Comparison of ENCODE assay signal across 24 mouse cellular contexts in genomic region chr5:92074061-92074460, GRCm38 (mm10). TPM values are rescaled to one million over a fixed set of nuclear protein-coding genes. Genes with fewer than 3 reads are reported as not detected.
DNase-seq lines count a peak whose midpoint lies in the region; ATAC-seq and TF ChIP-seq lines count a peak whose summit lies in the region.
"Had no signal": no experiment of that assay in that cellular context is flagged by ENCODE, and none has a peak within 500 bp of the region (broad histone marks: within the 10 kb centered on the region; RNA-seq: fewer than 3 reads in every experiment).

No protein-coding gene starts in this region.

- H3K4me1 ChIP-seq in ES-Bruce4 (ENCODE audit: control insufficient read depth, insufficient read depth, low read length), result peaks cover 2% of the 10 kb centered on the region
- peaks cover 44% of the 10 kb centered on the region for H3K4me1 ChIP-seq in liver, embryonic 12.5 days
- peaks cover 6% of the 10 kb centered on the region; the same call in 1 of the 2 replicates for H3K4me1 ChIP-seq in forebrain, embryonic 13.5 days

- peaks cover 45% of the 10 kb centered on the region for H3K36me3 ChIP-seq in ES-Bruce4 (ENCODE audit: control insufficient read depth, insufficient read depth, low read length, poor library complexity, severe bottlenecking)
- H3K36me3 ChIP-seq in liver, embryonic 12.5 days, result peaks cover 32% of the 10 kb centered on the region
- H3K36me3 ChIP-seq in forebrain, embryonic 13.5 days (ENCODE audit: poor library complexity, severe bottlenecking), result peaks cover 7% of the 10 kb centered on the region

- WGBS in liver, embryonic 12.5 days (ENCODE audit: insufficient replicate concordance), result 43% methylated on average over 14 of the region's 14 CpGs
- WGBS in forebrain, embryonic 13.5 days, result 92% methylated on average over 14 of the region's 14 CpGs

- H3K27ac ChIP-seq in ES-Bruce4 (ENCODE audit: insufficient read depth, low read length), result no peak overlapping the region
- peak overlapping the region; percentile 40 for H3K27ac ChIP-seq in liver, embryonic 12.5 days
- no peak overlapping the region for H3K27ac ChIP-seq in forebrain, embryonic 13.5 days
- H3K27ac ChIP-seq: embryonic facial prominence, embryonic 13.5 days; forebrain, embryonic 15.5 days; heart, embryonic 15.5 days; hindbrain, embryonic 13.5 days; limb, embryonic 10.5 days; neural tube, embryonic 13.5 days had no signal

- H3K9ac ChIP-seq in ES-Bruce4 (ENCODE audit: low read depth, poor library complexity, severe bottlenecking), result peak overlapping the region; percentile 2; the same call in 1 of the 2 replicates
- H3K9ac ChIP-seq in liver, embryonic 12.5 days, result no peak overlapping the region; the same call in 1 of the 2 replicates
- no peak overlapping the region for H3K9ac ChIP-seq in forebrain, embryonic 13.5 days
- H3K9ac ChIP-seq: embryonic facial prominence, embryonic 13.5 days; forebrain, embryonic 15.5 days; heart, embryonic 15.5 days; hindbrain, embryonic 13.5 days; neural tube, embryonic 13.5 days had no signal

- TF ChIP-seq EP300 in ES-Bruce4 (IDR thresholded peaks at IDR 0.05; ENCODE audit: insufficient read depth, low read depth, low read length), result no peak

- peak; percentile 85 for DNase-seq in R1 (ENCODE audit: low read depth, low spot score)
- DNase-seq in c-Kit-positive CD71-positive TER-119-positive erythroid progenitor cells, embryonic 14.5 days (ENCODE audit: low spot score), result no peak
- DNase-seq in neural tube, embryonic 10.5 days (ENCODE audit: extremely low spot score, low spot score), result no peak
- DNase-seq: adrenal gland, postnatal 10 days; cerebellum, adult 2 months; cerebellum, postnatal 36 days; embryo, embryonic 11 days; gastrocnemius, postnatal 10 days; heart, postnatal 36 days; kidney, adult 2 months; kidney, postnatal 10 days; midbrain, embryonic 14.5 days; thymus, postnatal 25 days had no signal

- H3K4me3 ChIP-seq in ES-Bruce4 (ENCODE audit: low read depth, low read length), result no peak overlapping the region
- no peak overlapping the region for H3K4me3 ChIP-seq in liver, embryonic 12.5 days
- H3K4me3 ChIP-seq in forebrain, embryonic 13.5 days, result no peak overlapping the region
- H3K4me3 ChIP-seq: embryonic facial prominence, embryonic 13.5 days; forebrain, embryonic 15.5 days; heart, embryonic 15.5 days; hindbrain, embryonic 13.5 days; limb, embryonic 10.5 days; neural tube, embryonic 13.5 days had no signal

- peak; percentile 80 for ATAC-seq in liver, embryonic 12.5 days
- peak; percentile 48; the same call in 1 of the 2 replicates for ATAC-seq in megakaryocyte progenitor cell, adult 5-6 weeks (replicated peaks; ENCODE audit: poor library complexity)
- no peak for ATAC-seq in forebrain, embryonic 13.5 days
- ATAC-seq: forebrain, embryonic 15.5 days; lung, postnatal 0 days had no signal

- TF ChIP-seq POLR2A in ES-Bruce4 (IDR thresholded peaks at IDR 0.05; ENCODE audit: insufficient read depth, low read length), result no peak

- no peaks in the 10 kb centered on the region for H3K9me3 ChIP-seq in ES-Bruce4 (replicated peaks; ENCODE audit: control insufficient read depth, insufficient read depth, low read length, poor library complexity, severe bottlenecking)
- H3K9me3 ChIP-seq in liver, embryonic 12.5 days (replicated peaks), result no peaks in the 10 kb centered on the region
- no peaks in the 10 kb centered on the region for H3K9me3 ChIP-seq in forebrain, embryonic 13.5 days (replicated peaks)
- H3K9me3 ChIP-seq: embryonic facial prominence, embryonic 13.5 days; forebrain, embryonic 15.5 days; heart, embryonic 15.5 days; hindbrain, embryonic 13.5 days; limb, embryonic 10.5 days; neural tube, embryonic 13.5 days had no signal

- H3K4me2 ChIP-seq in liver, embryonic 12.5 days, result peak overlapping the region; percentile 37
- no peak overlapping the region for H3K4me2 ChIP-seq in forebrain, embryonic 13.5 days
- H3K4me2 ChIP-seq: embryonic facial prominence, embryonic 13.5 days; forebrain, embryonic 15.5 days; heart, embryonic 15.5 days; hindbrain, embryonic 13.5 days; neural tube, embryonic 13.5 days had no signal

- H3K27me3 ChIP-seq in ES-Bruce4 (ENCODE audit: control insufficient read depth, insufficient read depth, low read length, poor library complexity, severe bottlenecking), result no peaks in the 10 kb centered on the region
- H3K27me3 ChIP-seq in liver, embryonic 12.5 days (replicated peaks), result no peaks in the 10 kb centered on the region
- no peaks in the 10 kb centered on the region for H3K27me3 ChIP-seq in forebrain, embryonic 13.5 days
- H3K27me3 ChIP-seq: embryonic facial prominence, embryonic 13.5 days; forebrain, embryonic 15.5 days; heart, embryonic 15.5 days; hindbrain, embryonic 13.5 days; neural tube, embryonic 13.5 days had no signal

- no peak for TF ChIP-seq CTCF in ES-Bruce4 (IDR thresholded peaks at IDR 0.05; ENCODE audit: low read depth, low read length)

RNA-seq across cellular contexts. Expression of gene G3bp2, which starts 9.5 kb away (rescaled TPM):
- polyA plus RNA-seq in ES-Bruce4 (2011; ENCODE audit: insufficient read depth, insufficient read length, low read depth, missing spikeins), result 203 and 213 TPM in 2 replicates
- 84.0 and 87.0 TPM in 2 replicates for polyA plus RNA-seq in liver, embryonic 12.5 days (2016; fragmentation: Nextera tagmentation; extraction: Ambion mirVana)
- 91.0 and 97.5 TPM in 2 replicates for total RNA-seq in megakaryocyte progenitor cell, adult 5-6 weeks (2015)
- 122 and 128 TPM in 2 replicates for total RNA-seq in megakaryocyte progenitor cell, adult 5-6 weeks (2017)
- 337 and 342 TPM in 2 replicates for polyA plus RNA-seq in forebrain, embryonic 13.5 days (2015; fragmentation: Nextera tagmentation; extraction: Ambion mirVana)

RNA-seq across cellular contexts. Expression of gene Cdkl2, which starts 30.4 kb away (rescaled TPM):
- polyA plus RNA-seq in ES-Bruce4 (2011; ENCODE audit: insufficient read depth, insufficient read length, low read depth, missing spikeins), result 5.2 and 6.1 TPM in 2 replicates
- 0.25 and 0.35 TPM in 2 replicates for polyA plus RNA-seq in liver, embryonic 12.5 days (2016; fragmentation: Nextera tagmentation; extraction: Ambion mirVana)
- 0.07 TPM in 1 of 2 replicates, not detected in the other for total RNA-seq in megakaryocyte progenitor cell, adult 5-6 weeks (2015)
- 0.17 TPM in 1 of 2 replicates, not detected in the other for total RNA-seq in megakaryocyte progenitor cell, adult 5-6 weeks (2017)
- polyA plus RNA-seq in forebrain, embryonic 13.5 days (2015; fragmentation: Nextera tagmentation; extraction: Ambion mirVana), result 1.4 and 2.1 TPM in 2 replicates
